Mouse (Mus musculus) thymus, postnatal 4 days (tissue): ENCODE results near the gene Ap1ar.
A peak's percentile ranks its signal among the peaks of the same experiment; 100 is the strongest.

ENCODE experiments used
- DNase-seq: peaks from one replicate; pipeline ENCODE4 v3.0.0; 2021

The Ap1ar gene

GRCm38 (mm10) chr3:127837154-127837865 lies at the start of gene Ap1ar:
Ap1ar (minus strand) TSS chr3:127837523.
- DNase-seq: peak; percentile 97

DNA sequence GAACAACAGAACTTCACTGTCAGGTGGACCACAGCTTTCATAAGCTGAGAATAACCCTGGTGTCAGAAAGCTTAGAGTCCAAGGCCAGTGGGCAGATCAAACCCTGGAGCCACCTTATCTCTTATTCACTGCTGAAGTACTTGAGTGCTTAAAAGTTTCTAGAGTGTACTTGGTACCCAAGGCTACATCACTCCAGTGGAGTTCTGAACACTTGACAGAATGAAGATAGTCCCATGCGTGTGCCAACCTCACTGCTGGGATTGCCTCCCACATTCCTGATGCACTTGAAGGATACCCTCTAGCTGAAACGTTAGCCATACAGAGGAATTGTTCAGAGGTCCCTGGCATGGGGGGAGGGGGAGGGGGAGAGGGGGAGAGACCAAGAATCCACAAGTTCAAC lies 44.4 kb upstream of the Ap1ar start:
- no peak for DNase-seq

- DNase-seq: no peak
These were observed 42.6 kb upstream of the Ap1ar start for GRCm38 (mm10) chr3:127879968-127880367.

GRCm38 (mm10) chr3:127875509-127875908 lies 38.2 kb upstream of the Ap1ar start:
- no peak for DNase-seq

- no peak for DNase-seq
These were observed 37.7 kb upstream of the Ap1ar start for GRCm38 (mm10) chr3:127875059-127875458.

DNA sequence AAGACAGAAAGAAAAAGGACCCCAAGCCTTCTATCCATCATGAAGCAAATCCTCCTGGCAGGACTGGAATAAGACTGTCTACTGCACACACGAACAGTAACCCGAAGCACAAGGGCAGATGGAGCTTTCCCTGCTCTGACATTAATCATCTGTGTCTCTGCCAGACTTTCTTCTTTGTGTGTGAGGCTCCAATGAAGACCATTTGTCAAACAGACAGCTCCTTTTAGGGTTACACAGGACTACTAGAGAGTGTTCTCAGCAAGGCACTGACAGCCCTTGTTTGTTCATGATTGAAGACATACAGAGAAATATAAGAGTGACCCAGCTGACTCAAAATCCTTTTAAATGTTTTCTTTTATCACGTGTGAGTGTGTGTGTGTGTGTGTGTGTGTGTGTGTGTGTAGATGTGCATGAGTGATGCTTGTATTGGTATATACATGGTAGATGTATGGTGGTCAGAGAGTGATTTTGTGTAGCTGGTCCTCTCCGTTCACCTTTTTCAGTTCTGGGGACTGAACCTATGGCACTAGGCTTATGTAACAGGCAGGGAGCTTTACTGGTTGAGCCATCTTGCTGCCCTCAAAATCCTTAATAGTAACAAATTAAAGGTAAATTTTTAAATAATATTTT lies 37.0 kb upstream of the Ap1ar start:
- no peak for DNase-seq

- peak; percentile 17 for DNase-seq
These were observed 34.3 kb upstream of the Ap1ar start for GRCm38 (mm10) chr3:127871575-127871974.

DNA sequence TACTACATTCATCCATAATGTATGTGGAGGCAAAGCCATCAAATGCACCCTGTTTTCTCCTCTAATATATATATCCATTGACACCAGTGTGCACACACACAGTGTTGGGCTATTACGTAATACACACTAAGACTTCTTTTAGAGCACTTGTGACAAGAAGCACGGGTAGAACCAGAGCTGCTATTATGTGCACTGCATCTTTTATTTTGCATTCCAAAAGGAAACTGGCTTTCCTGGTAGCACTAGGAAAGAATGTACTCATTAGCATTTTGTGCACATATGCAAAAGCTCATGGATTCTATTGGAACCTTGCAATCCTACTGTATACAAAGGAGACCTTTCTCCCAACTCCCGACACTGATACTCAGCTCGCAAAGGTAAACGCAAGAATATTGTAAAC lies 31.6 kb upstream of the Ap1ar start:
- DNase-seq: no peak

DNA sequence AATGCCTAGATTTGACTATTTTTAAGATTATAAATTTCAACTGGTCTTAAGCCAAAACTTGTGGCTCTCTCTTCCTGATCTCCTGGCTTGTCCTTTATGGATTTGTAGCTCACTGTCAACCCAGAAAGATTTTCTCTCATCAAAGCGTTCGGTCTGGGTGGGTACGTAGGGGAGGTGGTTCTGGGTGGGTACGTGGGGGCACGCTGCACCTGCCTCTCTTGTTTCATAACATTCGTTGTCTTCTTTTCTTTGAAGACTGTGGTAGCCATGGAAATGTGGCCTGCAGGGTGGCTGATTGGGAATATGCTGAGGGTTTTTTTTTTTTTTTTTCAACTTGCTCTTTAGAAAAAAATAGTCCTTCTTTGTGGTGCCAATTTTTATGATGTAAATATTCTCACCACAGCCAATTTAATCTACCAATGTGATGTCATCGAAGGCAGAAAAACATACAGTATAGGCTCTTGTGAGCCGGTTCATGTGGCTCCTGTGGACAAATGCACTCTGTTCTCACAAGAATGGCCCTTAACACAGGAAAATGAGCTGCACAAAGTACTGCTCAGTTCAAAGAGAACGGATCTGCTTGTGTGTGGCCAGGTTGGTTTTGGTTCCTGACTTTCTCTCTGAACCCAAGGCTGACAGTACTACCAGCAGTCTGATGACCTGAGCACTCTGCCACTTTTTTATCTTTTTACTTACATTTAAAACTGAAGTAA lies 30.9 kb upstream of the Ap1ar start:
- DNase-seq: no peak

DNA sequence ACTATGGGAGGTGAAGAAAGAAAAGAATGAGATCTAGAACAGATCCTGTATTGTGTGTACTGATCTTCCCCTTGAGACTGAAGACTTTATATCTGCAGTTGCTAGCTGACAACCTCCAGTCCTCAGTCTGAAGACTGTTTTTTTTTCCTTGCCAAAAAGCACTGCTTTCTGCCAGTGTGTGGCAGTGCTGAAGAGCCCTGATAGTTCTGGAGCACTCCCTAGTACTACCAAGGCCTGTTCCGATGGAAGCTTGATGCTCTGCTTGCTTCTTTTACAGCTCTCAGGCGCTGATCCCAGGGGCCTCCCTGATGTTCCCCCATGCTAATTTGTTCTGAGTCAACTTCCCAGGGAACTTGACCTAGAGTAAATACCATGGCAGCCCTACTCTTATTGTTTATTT lies 26.9 kb upstream of the Ap1ar start:
- DNase-seq: no peak

DNA sequence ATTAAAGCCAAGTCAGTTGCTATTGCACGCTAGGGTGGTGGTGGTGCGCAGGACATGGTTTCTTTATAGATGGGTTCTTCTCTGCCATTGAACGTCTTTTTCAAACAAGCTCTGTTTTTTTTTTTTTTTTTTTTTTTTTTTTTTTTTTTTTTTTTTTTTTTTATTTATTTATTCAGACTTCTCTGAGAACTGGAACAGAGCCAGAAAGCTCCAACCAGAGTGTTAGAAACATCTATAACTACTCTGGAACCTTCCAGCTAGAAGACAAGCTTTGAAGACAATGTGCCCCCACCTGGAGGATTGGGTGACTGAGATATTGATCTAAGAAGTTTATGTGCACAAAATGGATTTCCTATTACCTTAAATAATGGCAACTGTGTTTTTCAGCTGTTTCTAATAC lies 26.2 kb upstream of the Ap1ar start:
- DNase-seq: no peak

- no peak for DNase-seq
These were observed 25.2 kb upstream of the Ap1ar start for GRCm38 (mm10) chr3:127862479-127862878.

- DNase-seq: no peak
These were observed 24.0 kb upstream of the Ap1ar start for GRCm38 (mm10) chr3:127861340-127861739.

- peak; percentile 83 for DNase-seq
These were observed 16.3 kb upstream of the Ap1ar start for GRCm38 (mm10) chr3:127853431-127854206.

DNA sequence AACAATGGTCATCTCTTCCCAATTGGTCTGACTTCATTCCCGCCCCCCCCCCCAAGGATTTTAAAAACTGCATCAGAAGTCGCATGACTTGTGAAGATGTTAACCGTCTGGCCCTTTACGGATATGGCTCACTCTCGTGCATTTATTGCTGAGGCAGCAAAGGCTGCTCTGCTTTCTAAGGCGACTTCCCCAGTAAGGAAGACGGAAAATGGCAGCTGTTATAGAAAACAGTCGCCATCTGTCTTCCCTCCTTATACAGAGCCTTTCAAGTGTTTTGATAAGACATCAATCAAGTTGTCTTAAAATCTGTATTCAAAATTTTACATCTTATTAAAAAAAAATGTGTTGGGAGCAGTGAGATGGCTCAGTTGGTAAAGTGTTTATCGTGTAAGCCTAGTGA lies 15.4 kb upstream of the Ap1ar start:
- DNase-seq: no peak

DNA sequence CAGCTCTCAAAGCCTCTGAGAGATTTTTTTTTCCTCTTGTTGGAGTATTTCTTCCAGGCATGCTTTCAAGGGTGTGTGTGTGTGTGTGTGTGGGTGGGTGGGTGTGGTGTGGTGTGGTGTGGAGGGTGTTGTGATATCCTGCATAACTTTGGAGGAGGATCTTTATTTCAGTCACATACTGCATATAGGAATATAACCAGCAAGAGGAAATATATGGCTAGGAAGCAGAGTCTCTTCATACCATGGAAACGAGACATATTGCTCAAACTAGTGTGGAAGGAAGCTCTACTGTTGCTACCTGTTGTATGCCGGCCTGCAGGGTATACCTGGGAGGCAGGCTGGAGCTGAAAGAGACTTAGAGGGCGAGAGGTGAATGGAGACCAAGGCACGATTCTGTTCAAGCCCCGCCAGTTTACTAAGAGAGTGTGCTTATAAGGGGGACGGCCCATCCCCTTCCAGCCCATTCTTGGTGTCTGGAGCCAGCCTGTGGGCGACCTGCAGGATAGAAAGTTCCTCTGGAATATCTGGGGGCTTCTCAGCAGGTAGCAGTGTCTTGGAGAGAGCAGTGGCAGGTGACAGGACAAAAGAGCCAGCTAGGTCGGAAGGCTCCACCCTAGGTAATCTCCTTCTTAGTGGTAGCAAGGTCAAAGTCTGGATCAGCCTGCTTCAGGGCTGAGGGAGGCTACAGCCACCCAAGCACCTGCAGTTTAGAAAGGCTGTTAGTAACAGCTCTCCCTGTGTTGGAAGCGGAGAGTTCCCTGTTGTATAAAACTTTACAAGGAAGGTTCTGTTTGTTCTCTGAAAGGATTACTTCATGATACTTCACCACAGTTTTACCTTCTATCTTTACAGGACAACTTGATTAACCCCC lies 13.7 kb upstream of the Ap1ar start:
- no peak for DNase-seq

GRCm38 (mm10) chr3:127849922-127850321 lies 12.6 kb upstream of the Ap1ar start:
- no peak for DNase-seq

DNA sequence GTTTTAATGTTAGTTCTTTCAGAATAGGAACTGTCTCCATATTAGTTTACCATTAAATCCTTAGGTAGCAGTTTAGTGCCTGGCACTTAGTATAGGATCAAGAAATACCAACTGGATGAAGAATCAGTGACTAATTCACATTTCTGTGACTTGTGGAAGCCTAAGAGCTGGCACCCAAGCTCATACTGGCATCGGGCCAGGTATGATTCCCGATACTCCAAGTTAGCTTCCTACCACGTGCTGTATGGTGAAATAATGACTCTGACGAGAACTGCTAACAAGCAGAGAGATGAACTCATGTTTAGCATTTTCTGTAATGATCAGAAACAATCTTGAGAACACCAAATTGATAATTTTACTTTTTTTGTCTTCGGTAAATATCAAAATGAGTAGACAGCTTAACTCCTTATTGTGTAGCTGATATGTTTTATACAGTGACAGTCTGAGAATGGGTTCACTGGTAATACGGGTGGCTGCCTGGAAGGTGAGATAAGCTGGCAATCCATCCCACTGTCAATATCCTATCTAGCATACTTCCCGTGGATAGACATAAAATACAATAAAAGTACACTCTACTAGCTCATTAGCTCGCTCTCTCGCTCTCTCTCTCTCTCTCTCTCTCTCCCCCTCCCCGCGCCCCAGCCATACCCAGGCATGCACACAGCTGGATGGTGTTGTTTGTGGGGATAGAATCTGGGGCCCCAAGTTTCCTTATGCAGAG lies 10.9 kb upstream of the Ap1ar start:
- no peak for DNase-seq

DNA sequence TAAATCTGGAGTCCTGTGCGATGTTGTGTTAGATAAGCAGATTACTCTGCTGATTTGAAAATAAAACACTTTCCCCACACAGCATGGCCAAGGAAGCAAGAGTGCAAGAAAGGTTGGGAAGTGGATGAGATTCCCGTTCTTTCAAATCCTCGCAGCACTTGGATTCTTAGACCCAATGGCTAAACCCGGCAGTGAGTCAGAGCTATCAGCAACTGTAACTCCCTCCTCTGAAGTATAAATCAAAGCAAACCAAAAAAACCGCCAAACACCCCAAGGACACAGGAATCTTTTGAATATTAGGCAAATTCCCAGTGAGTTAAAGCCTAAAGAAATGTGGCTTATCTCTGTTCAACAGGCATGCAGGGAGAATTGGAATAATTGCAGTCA lies 6.6 kb upstream of the Ap1ar start:
- no peak for DNase-seq

DNA sequence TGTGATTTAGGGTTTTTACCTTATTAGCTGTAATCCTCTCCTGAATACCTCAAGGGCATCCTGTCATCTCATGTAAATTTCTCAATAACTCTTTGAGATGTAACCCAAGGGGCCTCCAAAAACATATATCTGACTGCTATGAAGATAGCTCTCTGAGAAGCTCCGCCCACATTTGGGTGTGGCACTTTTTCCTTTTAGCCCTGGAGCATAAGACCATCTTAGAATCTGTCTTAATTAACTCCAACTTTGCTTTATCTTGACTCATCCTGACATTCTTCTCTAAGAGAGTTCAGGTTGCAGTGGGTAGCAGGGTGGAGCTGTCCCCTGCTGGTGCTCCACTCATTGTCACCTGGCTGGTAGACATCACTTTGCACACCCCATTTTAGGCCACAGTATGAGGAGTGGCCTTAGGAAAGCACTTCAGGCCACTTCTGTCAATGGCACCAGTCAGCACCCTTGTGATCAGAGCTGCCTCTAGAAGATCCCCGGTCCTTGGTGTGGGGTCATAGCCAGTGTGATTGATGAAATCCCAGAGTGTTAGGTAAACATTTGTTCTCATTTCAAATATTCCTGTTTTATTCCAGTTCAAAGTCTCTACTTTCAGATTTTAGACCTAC lies 6.1 kb upstream of the Ap1ar start:
- DNase-seq: no peak

DNA sequence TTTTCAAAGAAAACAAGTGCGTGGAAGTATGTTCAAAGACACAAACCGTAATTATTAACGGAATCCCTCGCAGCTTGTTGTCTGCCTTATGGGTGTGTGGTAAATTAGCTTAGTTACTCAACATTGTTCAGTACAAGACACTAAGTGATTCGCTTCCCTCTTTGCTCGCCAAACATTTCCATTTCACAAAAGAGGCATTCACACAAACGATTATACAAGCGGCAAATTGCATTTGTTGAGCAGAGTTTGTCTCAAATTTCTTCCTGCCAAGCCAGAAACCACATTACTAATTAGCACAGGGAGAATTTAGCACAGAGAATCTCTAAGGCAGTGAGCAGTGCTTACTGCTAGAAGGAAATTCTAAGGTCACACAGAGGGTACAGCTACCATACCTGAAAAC lies 4.6 kb upstream of the Ap1ar start:
- DNase-seq: no peak
